Mouse (Mus musculus): ENCODE results near the gene Ank.

Gene Ank

GRCm38 (mm10) chr15:27496596-27497299 is 30.3 kb downstream of the Ank start:
- DNase-seq (ENCODE audit: low read depth, low spot score), result no peak

- DNase-seq (ENCODE audit: low read depth, low spot score), result no peak
These were observed 31.0 kb downstream of the Ank start for GRCm38 (mm10) chr15:27497300-27497997.

- no peak for DNase-seq (ENCODE audit: low read depth, low spot score)
These were observed 31.6 kb downstream of the Ank start for GRCm38 (mm10) chr15:27498078-27498477.

- DNase-seq (ENCODE audit: low read depth, low spot score), result no peak
These were observed 33.9 kb downstream of the Ank start for GRCm38 (mm10) chr15:27500390-27500789.

GRCm38 (mm10) chr15:27502338-27502737 is 35.9 kb downstream of the Ank start:
- DNase-seq (ENCODE audit: low read depth, low spot score), result no peak

- no peak for DNase-seq (ENCODE audit: low read depth, low spot score)
These were observed 36.7 kb downstream of the Ank start for GRCm38 (mm10) chr15:27503221-27503620.

- DNase-seq (ENCODE audit: low read depth, low spot score), result no peak
These were observed 37.6 kb downstream of the Ank start for GRCm38 (mm10) chr15:27503801-27504730.

- DNase-seq (ENCODE audit: low read depth, low spot score), result peak; percentile 78
These were observed 39.8 kb downstream of the Ank start for GRCm38 (mm10) chr15:27506127-27506886.

- no peak for DNase-seq (ENCODE audit: low read depth, low spot score)
These were observed 40.6 kb downstream of the Ank start for GRCm38 (mm10) chr15:27506893-27507596.

- DNase-seq (ENCODE audit: low read depth, low spot score), result no peak
These were observed 41.7 kb downstream of the Ank start for GRCm38 (mm10) chr15:27508169-27508568.

GRCm38 (mm10) chr15:27508982-27509381 is 42.5 kb downstream of the Ank start:
- DNase-seq (ENCODE audit: low read depth, low spot score), result no peak

- no peak for DNase-seq (ENCODE audit: low read depth, low spot score)
These were observed 50.5 kb downstream of the Ank start for GRCm38 (mm10) chr15:27516927-27517326.

- DNase-seq (ENCODE audit: low read depth, low spot score), result no peak
These were observed 51.5 kb downstream of the Ank start for GRCm38 (mm10) chr15:27518026-27518425.

- no peak for DNase-seq (ENCODE audit: low read depth, low spot score)
These were observed 53.4 kb downstream of the Ank start for GRCm38 (mm10) chr15:27519857-27520256.

- peak; percentile 45 for DNase-seq (ENCODE audit: low read depth, low spot score)
These were observed 58.9 kb downstream of the Ank start for GRCm38 (mm10) chr15:27525233-27526005.

GRCm38 (mm10) chr15:27528896-27529295 is 62.4 kb downstream of the Ank start:
- DNase-seq (ENCODE audit: low read depth, low spot score), result peak; percentile 63

- peak; percentile 68 for DNase-seq (ENCODE audit: low read depth, low spot score)
These were observed 63.5 kb downstream of the Ank start for GRCm38 (mm10) chr15:27530023-27530422.

- DNase-seq (ENCODE audit: low read depth, low spot score), result no peak
These were observed 66.6 kb downstream of the Ank start for GRCm38 (mm10) chr15:27533036-27533435.

GRCm38 (mm10) chr15:27535681-27536080 is 69.2 kb downstream of the Ank start:
- DNase-seq (ENCODE audit: low read depth, low spot score), result no peak

- DNase-seq (ENCODE audit: low read depth, low spot score), result no peak
These were observed 69.7 kb downstream of the Ank start for GRCm38 (mm10) chr15:27536186-27536585.

All from 3T3-L1 (cell line).